Mouse (Mus musculus): ENCODE measurements at regions not wholly inside any gene's neighbourhood (a gene's known extent, or its start where the extent isn't known, plus 50 kb on each side); places are given as distances from the start of the nearest gene placed in this dataset.
A peak's percentile ranks its signal among the peaks of the same experiment; 100 is the strongest.
"Not testable (repeated sequence)": the region's sequence is repeated elsewhere in the genome, so short reads cannot be mapped to it uniquely, and the experiment has no call there.

- DNase-seq, result peak; percentile 19
- TF ChIP-seq CTCF (IDR thresholded peaks at IDR 0.05), result no peak
- intact Hi-C loops (cut with DNase I), result no loop called here
- Histone ChIP-seq H3K4me3 (no peak overlapping the region), H3K27ac (no peak overlapping the region)
Measured at GRCm38 (mm10) chr16:86461073-86461472, 559.4 kb upstream of the Adamts5 start.

GRCm38 (mm10) chr16:86456649-86457048 is 555.0 kb upstream of the Adamts5 start:
- no peak for TF ChIP-seq CTCF (IDR thresholded peaks at IDR 0.05)
- no peak for DNase-seq
- intact Hi-C loops (cut with DNase I), result no loop called here
- Histone ChIP-seq H3K4me3 (no peak overlapping the region), H3K27ac (no peak overlapping the region)

- H3K4me3 ChIP-seq, result no peak overlapping the region
- intact Hi-C loops (cut with DNase I), result no loop called here
- H3K27ac ChIP-seq, result no peak overlapping the region
- TF ChIP-seq CTCF (IDR thresholded peaks at IDR 0.05), result no peak
- no peak for DNase-seq
Measured at GRCm38 (mm10) chr16:86454810-86455209, 553.2 kb upstream of the Adamts5 start.

- TF ChIP-seq CTCF (IDR thresholded peaks at IDR 0.05), result no peak
- H3K4me3 ChIP-seq, result no peak overlapping the region
- H3K27ac ChIP-seq, result no peak overlapping the region
- no peak for DNase-seq
- intact Hi-C loops (cut with DNase I), result no loop called here
Measured at GRCm38 (mm10) chr16:86454031-86454430, 552.4 kb upstream of the Adamts5 start.

GRCm38 (mm10) chr16:86448478-86449160 is 547.0 kb upstream of the Adamts5 start:
- intact Hi-C loops (cut with DNase I), result no loop called here
- Histone ChIP-seq H3K27ac (no peak overlapping the region), H3K4me3 (no peak overlapping the region)
- no peak for TF ChIP-seq CTCF (IDR thresholded peaks at IDR 0.05)
- no peak for DNase-seq

- H3K27ac ChIP-seq, H3K4me3 ChIP-seq: not testable (repeated sequence)
- intact Hi-C loops (cut with DNase I), result loop anchor here (1.0 to 5.0 kb wide), 3 partner anchors 117 to 829 kb away; no protein-coding TSS in a partner anchor
- peak; percentile 75 for TF ChIP-seq CTCF (IDR thresholded peaks at IDR 0.05)
- peak; percentile 74 for DNase-seq
Measured at GRCm38 (mm10) chr16:86419458-86419857, 517.8 kb upstream of the Adamts5 start.

GRCm38 (mm10) chr16:86404309-86404708 is 502.7 kb upstream of the Adamts5 start:
- Histone ChIP-seq H3K27ac (no peak overlapping the region), H3K4me3 (no peak overlapping the region)
- no peak for DNase-seq
- intact Hi-C loops (cut with DNase I), result no loop called here
- no peak for TF ChIP-seq CTCF (IDR thresholded peaks at IDR 0.05)

GRCm38 (mm10) chr16:86401381-86401780 is 499.8 kb upstream of the Adamts5 start:
- H3K4me3 ChIP-seq, result no peak overlapping the region
- H3K27ac ChIP-seq, result no peak overlapping the region
- DNase-seq, result no peak
- intact Hi-C loops (cut with DNase I), result no loop called here
- no peak for TF ChIP-seq CTCF (IDR thresholded peaks at IDR 0.05)

GRCm38 (mm10) chr16:86399288-86399687 is 497.7 kb upstream of the Adamts5 start:
- DNase-seq, result no peak
- Histone ChIP-seq H3K4me3 (no peak overlapping the region), H3K27ac (no peak overlapping the region)
- intact Hi-C loops (cut with DNase I), result no loop called here
- TF ChIP-seq CTCF (IDR thresholded peaks at IDR 0.05), result no peak

GRCm38 (mm10) chr16:86397521-86397920 is 495.9 kb upstream of the Adamts5 start:
- intact Hi-C loops (cut with DNase I), result no loop called here
- H3K4me3 ChIP-seq, result no peak overlapping the region
- DNase-seq, result no peak
- H3K27ac ChIP-seq, result peak overlapping the region; percentile 38; the same call in 1 of the 2 replicates
- TF ChIP-seq CTCF (IDR thresholded peaks at IDR 0.05), result no peak

GRCm38 (mm10) chr16:86389063-86389723 is 487.6 kb upstream of the Adamts5 start:
- intact Hi-C loops (cut with DNase I), result no loop called here
- Histone ChIP-seq H3K4me3 (no peak overlapping the region), H3K27ac (no peak overlapping the region)
- TF ChIP-seq CTCF (IDR thresholded peaks at IDR 0.05), result no peak
- DNase-seq, result no peak

GRCm38 (mm10) chr16:86388128-86388527 is 486.5 kb upstream of the Adamts5 start:
- DNase-seq, result no peak
- H3K4me3 ChIP-seq, result no peak overlapping the region
- H3K27ac ChIP-seq, result no peak overlapping the region
- intact Hi-C loops (cut with DNase I), result no loop called here
- no peak for TF ChIP-seq CTCF (IDR thresholded peaks at IDR 0.05)

GRCm38 (mm10) chr16:86377991-86378390 is 476.4 kb upstream of the Adamts5 start:
- DNase-seq, result no peak
- no peak for TF ChIP-seq CTCF (IDR thresholded peaks at IDR 0.05)
- intact Hi-C loops (cut with DNase I), result no loop called here
- no peak overlapping the region for H3K4me3 ChIP-seq
- peak overlapping the region; percentile 35 for H3K27ac ChIP-seq

- no peak for DNase-seq
- H3K27ac ChIP-seq, result no peak overlapping the region
- no peak for TF ChIP-seq CTCF (IDR thresholded peaks at IDR 0.05)
- intact Hi-C loops (cut with DNase I), result no loop called here
- H3K4me3 ChIP-seq, result no peak overlapping the region
Measured at GRCm38 (mm10) chr16:86371652-86372051, 470.0 kb upstream of the Adamts5 start.

Data from gastrocnemius, adult 2 months (tissue).